Mouse (Mus musculus) spleen, postnatal 36 days (tissue): ENCODE data around the gene Tbc1d1.
"Not testable (repeated sequence)": the region's sequence is repeated elsewhere in the genome, so short reads cannot be mapped to it uniquely, and the experiment has no call there.

Experiments used
- DNase-seq, 2 experiments: peaks; one replicate each; pipeline ENCODE4 v3.0.0; 2022; ENCODE audit warnings: low spot score in 2 of 2, mixed read lengths in 1 of 2

The Tbc1d1 gene

GRCm38 (mm10) chr5:64314288-64315052 is 158.4 kb downstream of the Tbc1d1 start:
- DNase-seq: no peak

- DNase-seq: no peak
Observed at GRCm38 (mm10) chr5:64315088-64315487, 159.0 kb downstream of the Tbc1d1 start.

- DNase-seq: no peak
Observed at GRCm38 (mm10) chr5:64323286-64323685, 167.2 kb downstream of the Tbc1d1 start.

GRCm38 (mm10) chr5:64324353-64324752 is 168.2 kb downstream of the Tbc1d1 start:
- DNase-seq: no peak

GRCm38 (mm10) chr5:64324920-64325319 is 168.8 kb downstream of the Tbc1d1 start:
- DNase-seq: no peak

GRCm38 (mm10) chr5:64325741-64326355 is 169.7 kb downstream of the Tbc1d1 start:
- no peak for DNase-seq

GRCm38 (mm10) chr5:64326427-64327181 is 170.5 kb downstream of the Tbc1d1 start:
- peak in 1 of 2 experiments; percentile 15 for DNase-seq

- DNase-seq: no peak
Observed at GRCm38 (mm10) chr5:64327212-64327902, 171.3 kb downstream of the Tbc1d1 start.

- DNase-seq: no peak
Observed at GRCm38 (mm10) chr5:64336767-64337408, 180.8 kb downstream of the Tbc1d1 start.

GRCm38 (mm10) chr5:64338795-64339194 is 182.7 kb downstream of the Tbc1d1 start:
- DNase-seq: not testable (repeated sequence)

GRCm38 (mm10) chr5:64340366-64340765 is 184.3 kb downstream of the Tbc1d1 start:
- DNase-seq: no peak

- DNase-seq: no peak
Observed at GRCm38 (mm10) chr5:64341671-64342070, 185.6 kb downstream of the Tbc1d1 start.

- DNase-seq: peak in 1 of 2 experiments; percentile 19
Observed at GRCm38 (mm10) chr5:64342138-64342537, 186.0 kb downstream of the Tbc1d1 start.

GRCm38 (mm10) chr5:64343972-64344700 is 188.0 kb downstream of the Tbc1d1 start:
- peak; percentile 17 to 35 for DNase-seq

GRCm38 (mm10) chr5:64345181-64345735 is 189.2 kb downstream of the Tbc1d1 start:
- DNase-seq: no peak

- DNase-seq: no peak
Observed at GRCm38 (mm10) chr5:64345761-64346160, 189.7 kb downstream of the Tbc1d1 start.

- DNase-seq: peak; percentile 39 to 52
Observed at GRCm38 (mm10) chr5:64346343-64346885, 190.3 kb downstream of the Tbc1d1 start.

GRCm38 (mm10) chr5:64348166-64348565 is 192.1 kb downstream of the Tbc1d1 start:
- no peak for DNase-seq

GRCm38 (mm10) chr5:64348780-64349179 is 192.7 kb downstream of the Tbc1d1 start:
- no peak for DNase-seq

- DNase-seq: no peak
Observed at GRCm38 (mm10) chr5:64351968-64352367, 195.9 kb downstream of the Tbc1d1 start.
